Mouse (Mus musculus): ENCODE measurements around the gene Ntrk2.

DNA sequence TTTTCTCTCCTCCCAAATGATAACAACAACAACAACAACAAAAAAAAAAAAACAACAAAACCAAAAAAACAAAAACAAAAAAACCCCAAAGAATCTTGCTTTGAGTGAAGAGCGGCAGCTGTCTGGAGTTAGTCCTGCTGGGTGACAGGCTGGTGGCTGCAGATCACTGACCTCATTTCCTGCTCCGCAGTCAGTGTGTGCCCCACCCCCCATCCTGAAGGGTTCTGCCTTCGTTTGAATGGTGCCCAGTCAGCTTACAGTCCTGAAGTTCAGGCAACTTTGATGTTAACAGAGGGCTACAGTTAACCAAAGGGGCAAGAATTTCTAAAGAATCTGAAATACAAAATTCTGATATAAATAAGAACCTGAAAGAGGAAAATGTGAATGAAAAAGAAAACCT is 19.9 kb upstream of the Ntrk2 start:
- TF ChIP-seq CTCF (IDR thresholded peaks at IDR 0.05; ENCODE audit: borderline replicate concordance, extremely low read depth, insufficient read depth, insufficient read length) (no peak), POLR2A (IDR thresholded peaks at IDR 0.05; ENCODE audit: borderline replicate concordance, extremely low read depth, insufficient read depth, insufficient read length, poor library complexity, severe bottlenecking) (no peak)
